Mouse (Mus musculus) spleen, postnatal 36 days (tissue): ENCODE measurements around the gene Folr2.

Experiments
- DNase-seq, 2 experiments: peaks; one replicate each; pipeline ENCODE4 v3.0.0; 2022; ENCODE audit warnings: low spot score in 2 of 2, mixed read lengths in 1 of 2

Gene Folr2

DNA sequence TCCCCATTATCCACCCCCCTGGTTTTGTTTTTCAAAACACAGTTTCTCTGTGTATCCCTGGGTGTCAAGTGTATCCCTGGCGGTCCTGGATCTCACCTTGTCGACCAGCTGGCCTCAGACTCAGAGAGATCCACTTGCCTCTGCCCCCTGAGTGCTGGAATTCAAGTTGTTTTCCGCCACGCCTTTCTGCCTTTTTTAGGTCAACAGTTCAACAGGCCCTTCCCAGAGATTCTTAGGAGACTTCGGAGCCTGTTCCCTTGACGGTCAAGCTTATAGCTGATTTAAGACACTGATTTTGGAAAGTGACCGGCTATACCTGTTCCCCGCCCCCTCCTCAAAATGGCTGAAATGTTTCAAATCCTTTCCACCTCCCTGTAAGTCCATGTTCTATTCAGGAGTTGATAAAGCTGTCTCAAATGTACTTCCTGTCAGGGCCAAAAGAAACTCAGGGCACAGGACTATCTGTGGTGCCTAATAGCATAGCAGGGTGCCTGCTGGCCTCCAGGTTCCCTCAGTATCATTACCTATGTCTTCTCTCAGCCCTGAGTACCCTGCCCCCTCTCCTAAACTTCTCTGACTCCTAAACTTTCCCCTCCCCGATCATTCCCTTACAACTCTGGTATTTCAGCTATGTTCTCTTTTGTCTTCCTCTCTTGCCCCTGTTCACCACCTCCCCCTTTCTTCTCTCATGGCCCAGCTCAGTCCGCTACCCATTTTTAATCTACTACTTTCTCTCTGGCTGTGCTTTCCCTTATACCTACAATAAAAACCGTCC is 9.7 kb upstream of the Folr2 start:
- no peak for DNase-seq

DNA sequence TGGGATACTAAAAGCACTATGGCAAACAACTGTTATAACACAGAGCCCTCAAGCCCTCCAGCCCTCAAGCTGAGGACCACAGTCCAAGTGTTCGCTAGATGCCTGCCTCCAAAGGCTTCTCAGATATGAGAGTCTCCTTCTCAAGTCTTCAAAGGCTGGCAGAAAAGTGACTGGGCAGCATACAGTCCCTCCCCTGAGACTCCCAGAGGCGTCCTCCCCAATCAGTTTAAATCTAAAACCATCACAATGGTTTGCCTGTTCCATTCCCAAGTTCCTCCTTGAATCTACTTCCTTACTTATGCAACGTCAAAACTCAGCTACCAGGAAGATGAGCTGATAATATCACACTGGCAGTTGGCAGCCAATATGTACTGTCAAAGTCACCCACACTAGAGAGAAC is 6.4 kb upstream of the Folr2 start, which contains the start of gene Anapc15:
Anapc15 (plus strand) TSS at position 301 of the 400 bp plus-strand sequence.
- no peak for DNase-seq

DNA sequence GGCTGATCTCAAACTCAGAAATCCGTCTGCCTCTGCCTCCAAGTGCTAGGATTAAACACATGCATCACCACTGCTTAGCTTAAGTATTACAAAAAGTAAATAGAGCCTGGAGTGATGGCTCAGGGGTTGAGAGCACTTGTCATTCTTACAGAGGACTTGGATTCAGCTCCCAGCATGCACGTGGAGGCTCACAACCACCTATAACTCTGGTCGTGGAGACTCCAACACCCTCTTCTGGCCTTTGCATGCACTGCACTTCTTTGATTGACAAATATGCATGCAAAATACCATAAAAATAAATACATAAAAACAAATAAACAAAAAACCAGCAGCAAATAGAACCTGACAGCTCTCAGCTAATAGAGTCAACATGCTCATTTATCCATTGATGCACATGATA is 5.3 kb upstream of the Folr2 start:
- DNase-seq = no peak

DNA sequence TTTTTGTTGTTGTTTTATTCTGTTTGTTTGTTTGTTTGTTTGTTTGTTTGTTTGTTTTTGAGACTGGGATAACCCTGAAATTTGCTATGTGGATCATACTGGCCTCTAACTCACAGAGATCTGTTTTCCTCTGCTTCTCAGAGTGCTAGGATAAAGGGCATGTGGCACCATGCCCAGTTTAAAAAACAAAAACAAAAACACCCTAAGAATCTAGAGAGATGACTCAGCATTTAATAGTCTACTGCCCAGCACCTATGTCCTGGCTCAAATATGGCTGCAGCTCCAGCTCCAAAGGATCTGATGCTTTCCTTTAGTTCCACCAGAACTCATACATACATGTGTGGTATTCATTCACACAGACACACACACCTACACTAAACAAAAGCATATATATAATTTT is 4.0 kb upstream of the Folr2 start:
- no peak for DNase-seq

DNA sequence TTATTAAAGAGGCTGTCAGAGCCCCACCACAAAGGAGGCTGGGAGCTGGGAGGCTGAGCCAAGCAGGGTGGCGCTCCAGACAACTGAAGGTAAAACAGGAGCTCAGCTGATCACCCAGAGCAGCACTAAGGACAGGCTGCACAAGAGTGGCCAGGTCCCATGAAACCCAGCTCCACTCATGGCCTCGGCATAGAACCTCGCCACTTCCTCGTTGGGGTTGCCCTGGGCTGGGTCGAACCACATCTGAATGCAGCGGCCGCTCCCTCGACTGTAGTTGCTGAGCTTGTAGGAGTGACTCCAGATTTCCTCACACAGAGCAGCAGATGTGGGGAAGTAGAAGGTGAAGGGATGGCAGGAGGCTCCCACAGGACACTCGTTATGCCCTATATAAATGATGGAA is 1.4 kb upstream of the Folr2 start:
- peak; percentile 7 to 14 for DNase-seq

DNA sequence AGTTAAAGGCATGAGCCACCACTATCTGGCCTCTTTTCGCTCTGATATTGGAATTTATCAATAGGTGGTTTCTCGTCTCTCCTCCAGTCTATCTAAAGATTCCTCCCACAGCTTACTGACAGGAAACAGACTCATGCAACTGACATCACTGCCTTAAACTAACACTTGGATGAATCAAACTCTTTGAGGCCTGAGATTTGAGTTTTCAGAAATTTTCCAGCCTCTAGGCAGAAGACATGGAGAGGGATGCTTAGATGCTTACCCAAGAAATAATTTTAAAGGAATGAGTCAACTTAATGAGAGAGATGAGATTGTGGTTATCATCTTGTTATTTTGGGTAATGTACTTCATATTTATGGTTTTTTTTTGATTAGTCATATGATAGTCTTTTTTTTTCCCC is 3.2 kb downstream of the Folr2 start:
- no peak for DNase-seq

DNA sequence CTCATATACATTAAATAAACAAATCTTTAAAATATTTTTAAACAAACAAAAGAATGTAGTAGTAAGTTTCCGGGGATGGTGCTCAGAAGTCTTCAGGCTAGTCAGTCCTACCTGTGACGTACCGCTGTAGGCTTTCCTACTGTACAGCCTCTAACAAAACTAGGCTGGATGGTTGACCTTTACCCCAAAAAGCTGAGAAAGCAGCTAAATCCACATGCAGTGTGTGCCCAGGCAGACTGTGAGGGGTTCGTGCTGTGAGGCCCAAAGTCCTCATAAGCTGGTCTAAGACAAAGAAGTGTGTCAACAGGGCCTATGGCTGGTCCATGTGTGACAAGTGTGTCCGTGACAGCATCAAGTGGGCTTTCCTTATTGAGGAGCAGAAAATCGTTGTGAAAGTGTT is 4.1 kb downstream of the Folr2 start:
- DNase-seq = no peak

DNA sequence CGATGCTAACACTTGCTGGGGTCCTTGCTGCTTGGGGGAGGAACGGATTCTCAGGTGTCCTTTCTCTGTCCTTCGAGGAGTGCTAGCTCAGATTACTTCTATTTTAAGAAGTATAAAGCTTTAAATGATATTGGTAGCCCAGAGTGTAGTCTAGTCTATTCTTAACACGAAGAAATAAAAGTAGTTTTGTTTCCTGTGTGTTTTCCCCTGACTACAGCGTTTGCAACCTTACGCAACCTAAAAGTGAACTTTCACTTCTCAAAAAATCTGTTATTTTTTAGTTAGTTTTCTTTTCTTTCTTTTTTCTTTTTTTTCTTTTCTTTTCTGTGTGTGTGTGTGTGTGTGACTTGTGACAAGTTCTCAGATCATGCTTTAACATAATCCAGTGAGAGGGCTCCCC is 5.3 kb downstream of the Folr2 start:
- DNase-seq = no peak

DNA sequence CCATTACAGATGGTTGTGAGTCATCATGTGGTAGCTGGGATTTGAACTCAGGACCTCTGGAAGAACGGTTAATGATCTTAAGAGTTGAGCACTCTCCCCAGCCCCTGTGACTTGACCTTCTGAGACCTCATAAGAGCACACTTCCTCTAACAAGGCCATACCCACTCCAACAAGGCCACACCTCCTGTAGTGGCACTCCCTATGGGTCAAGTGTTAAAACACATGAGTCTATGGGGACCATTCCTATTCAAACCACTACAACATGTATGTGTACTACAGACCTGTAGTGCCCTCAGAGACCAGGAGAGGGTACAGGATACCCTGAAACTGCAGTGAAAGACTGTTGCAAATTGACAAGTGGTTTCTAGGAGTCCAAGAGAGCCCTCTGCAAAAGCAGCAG is 9.1 kb downstream of the Folr2 start:
- DNase-seq = no peak

DNA sequence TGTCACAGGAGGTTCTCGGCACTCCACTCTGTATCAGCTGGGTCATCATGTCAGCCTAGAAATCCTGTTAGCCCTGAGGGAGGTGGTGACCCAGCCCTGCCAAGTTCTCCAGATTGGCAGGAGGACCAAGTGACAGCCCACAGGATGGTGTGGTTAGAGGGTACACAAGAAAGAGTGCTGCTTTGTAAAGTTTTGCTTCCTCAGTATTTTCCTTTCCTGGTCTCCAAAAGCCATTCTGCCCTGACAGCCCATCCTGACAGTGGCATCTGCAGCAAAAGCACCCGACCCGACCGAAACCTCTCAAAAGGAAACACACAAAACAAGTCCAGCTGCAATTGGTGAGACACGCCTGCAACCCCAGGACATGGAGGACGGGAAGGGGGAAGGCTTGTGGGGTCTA is 12.8 kb downstream of the Folr2 start:
- DNase-seq = no peak

DNA sequence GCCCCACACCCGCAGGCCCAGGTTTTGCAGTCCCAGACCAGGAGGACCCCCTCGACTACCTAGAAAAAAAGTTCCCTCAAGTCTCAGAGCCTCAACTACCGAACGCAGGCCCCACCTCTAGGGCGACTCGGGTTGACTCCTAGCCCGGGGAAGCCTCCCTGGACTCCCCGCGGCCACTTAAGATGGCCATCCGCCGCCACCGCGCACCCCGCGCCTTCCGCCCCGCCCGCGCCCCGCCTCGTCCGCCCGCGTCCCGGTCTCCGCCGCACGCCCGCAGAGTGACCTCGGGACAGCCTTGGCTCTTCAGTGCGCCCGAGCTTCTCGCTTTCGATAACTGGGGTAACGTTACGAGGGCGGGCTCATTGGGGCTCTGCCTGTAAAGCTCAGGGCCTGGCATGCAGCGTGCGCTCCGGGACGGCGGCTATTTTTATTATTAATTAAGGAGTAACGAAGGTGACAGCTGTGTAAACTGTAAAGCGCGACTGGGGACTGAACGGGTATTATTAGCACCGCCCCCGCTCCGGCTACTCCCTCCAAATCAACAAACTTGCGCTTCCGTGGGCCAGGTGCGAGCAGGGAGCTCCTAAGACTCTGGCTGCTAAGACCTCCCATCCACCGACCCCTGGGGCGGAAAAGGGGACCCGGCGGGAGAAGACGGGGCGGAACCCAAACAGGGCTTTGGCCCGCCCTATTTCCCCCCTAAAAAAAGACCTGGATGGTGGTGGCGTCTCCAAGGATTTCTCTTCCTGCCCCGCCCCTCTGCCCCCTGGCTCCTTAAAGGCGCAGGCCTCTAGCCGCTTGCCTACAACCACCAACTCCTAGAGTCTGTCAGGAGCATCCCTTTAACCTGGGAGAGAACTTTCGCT is 19.2 kb downstream of the Folr2 start, which contains the start of gene Inppl1:
Inppl1 (minus strand) TSS at position 624 of the 866 bp plus-strand sequence.
- DNase-seq = peak; percentile 33 to 42

DNA sequence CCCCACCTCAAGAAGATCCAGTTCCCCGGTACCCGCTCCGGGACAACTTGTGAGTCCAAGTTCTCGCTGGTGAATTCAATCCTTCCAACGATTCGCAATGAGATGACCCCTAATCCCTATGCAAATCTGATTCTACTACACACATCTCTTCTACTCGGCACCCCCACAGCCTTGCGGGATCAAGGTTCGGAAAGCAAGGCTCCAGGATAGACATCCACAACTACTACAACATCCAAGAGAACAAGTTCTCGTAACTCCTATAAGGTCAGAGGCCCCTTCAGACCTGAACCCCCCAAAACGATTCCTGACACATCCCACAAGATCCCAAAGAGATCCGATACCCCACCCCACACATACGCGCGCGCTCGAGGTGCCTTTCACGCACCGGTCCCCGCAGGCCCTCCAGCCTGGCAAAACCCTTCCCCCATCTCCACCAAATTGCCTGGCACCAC is 19.8 kb downstream of the Folr2 start:
- DNase-seq = no peak

DNA sequence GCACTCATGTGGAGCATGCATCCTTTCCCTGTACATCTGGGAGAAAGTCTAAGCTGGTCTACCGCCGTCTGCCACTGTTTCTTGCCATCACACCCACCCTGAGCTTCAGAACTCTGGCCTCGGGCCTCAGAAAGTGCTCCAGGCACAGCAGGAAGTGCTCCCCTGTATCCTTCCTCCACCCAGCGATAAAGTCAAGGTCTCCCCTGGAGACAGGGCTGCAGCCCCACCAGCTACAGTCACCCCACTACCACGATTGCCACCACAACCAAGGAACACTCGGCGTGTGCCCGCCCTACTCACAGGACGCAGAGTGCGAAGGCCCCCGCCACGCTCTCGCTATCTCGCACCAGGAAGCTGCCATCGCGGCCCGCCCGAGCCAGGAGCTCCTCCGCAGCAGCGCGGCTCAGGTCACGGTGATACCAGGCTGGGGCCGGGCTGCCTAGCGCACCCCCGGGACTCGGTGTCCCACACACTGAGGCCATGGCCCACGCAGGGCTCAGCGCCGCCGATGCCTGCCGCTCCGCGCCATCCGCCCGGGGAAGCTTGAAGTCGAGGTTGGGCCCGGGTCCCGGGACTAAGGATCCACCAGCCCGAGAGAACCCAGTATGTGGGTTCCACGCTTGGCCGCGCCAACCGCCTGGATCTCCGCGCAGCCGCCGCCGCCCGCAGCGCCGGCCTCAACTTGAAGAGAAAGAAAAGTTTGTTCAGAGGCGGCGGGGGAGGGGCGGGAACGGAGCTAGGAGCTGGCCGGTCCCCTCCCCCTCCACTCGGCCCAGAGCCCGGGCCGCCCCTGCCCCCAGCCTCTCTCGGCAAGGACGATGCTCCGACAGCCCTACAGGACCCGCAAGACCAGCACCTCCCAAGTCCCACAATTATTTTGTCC is 20.5 kb downstream of the Folr2 start:
- DNase-seq = peak; percentile 53 to 56

DNA sequence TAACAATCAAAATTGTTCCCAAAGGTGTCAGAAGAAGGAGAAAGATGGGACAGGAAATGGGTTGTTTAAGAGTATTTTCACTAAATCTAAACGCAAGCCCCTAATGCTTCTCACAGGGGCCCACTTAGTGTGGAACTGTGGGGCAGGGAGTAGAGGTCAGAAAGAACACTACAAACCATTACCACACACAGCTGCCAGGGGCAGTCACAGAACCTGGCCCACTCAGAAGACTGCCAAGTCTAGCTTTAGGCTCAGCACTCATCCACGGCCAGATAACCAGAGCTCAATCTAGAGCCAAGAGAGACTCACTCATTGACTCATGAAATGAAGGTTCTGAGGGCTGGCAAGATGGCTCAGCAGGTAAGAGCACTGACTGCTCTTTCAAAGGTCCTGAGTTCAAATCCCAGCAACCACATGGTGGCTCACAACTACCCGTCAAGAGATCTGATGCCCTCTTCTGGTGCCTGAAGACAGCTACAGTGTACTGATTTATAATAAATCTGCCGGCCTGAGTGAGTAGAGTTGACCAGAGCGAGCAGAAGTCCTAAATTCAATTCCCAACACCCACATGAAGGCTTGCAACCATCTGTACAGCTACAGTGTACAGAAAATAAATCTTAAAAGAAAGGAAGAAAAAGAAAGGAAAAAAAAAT is 21.4 kb downstream of the Folr2 start:
- no peak for DNase-seq

DNA sequence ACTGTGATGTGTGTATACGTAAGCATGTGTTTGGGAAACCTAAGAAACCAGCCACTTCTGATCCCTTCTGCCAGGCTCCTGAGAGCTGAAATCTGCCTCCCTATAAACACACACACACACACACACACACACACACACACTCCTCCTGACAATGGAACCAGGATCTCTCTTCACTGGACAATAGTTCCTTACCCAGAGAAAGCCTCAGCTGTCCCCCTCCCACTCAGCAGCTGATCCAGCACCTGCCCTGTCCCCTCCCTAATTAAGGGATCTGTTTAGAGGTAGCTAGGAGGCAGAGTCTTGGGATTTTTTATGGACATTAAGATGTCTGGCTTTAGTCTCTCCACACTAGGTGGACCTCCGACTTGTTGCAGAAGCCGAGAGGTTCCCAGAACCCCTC is 22.1 kb downstream of the Folr2 start:
- DNase-seq = no peak

DNA sequence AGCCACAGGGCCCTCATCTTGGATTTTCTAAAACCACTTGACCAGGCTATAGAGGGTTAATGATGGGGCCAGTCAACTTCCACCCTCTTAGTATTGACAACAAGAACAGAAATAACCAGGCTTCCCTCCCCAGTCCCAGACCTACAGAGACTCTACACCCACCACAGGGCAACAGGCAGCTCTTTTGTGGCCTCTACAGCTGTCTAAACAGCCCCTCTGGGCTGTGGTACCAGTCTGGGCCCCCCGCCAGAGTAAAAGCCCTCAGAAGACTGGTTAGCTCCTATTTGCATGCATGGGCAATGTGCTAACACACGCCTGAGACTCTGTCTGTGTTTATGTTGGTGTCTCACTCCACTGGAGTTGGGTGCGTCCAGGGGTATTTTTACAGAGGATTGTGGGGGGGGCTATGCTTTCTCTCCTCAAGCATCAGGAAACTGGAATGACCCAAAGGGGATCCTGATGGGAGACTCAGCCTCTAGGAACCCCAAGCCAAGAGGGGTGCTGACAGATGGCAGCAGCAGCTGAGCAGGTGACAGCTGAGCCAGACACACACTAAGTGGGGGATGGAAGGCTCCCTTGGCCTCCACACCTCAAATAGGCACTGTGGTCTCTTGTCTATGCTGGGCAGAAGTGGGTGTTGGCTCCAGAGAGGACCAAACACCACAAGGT is 22.9 kb downstream of the Folr2 start:
- no peak for DNase-seq

DNA sequence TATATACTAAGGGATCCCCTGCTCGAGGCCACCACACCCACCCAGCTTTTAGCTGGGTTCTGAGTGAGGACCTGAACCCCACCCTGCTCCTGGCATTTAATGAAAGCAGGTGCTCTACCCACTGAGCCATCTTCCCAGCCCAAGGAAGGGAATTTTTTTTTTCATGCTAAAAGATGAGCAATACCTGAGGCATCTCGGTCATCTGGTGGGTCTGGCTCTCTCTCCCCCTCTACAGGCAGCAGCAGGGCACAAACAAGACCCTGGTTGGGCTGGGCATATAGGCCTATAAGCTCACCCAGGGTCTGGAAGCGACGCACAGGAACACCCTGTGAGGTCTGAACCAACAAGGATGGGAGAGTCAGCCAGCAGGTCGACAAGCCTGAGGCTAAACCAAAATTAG is 23.6 kb downstream of the Folr2 start:
- DNase-seq = no peak

DNA sequence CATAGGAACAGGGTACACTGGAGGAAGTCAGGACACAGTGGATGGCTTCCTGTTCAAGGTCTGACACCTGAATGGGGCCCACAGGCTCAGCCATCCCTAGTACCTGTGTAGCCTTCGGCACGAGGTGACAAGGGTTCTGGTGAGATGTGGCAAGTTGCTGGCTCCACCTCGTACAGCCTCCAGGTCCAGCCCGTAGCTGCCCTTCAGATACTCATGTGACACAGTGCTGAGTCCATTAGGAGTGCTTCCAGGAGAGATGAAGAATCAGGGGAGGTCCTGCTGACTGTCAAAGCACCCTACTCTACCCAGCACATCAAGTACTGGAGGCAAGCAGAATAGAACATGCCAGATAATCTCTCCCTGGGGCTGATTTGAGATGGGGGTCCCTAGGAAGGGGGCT is 24.6 kb downstream of the Folr2 start:
- no peak for DNase-seq

DNA sequence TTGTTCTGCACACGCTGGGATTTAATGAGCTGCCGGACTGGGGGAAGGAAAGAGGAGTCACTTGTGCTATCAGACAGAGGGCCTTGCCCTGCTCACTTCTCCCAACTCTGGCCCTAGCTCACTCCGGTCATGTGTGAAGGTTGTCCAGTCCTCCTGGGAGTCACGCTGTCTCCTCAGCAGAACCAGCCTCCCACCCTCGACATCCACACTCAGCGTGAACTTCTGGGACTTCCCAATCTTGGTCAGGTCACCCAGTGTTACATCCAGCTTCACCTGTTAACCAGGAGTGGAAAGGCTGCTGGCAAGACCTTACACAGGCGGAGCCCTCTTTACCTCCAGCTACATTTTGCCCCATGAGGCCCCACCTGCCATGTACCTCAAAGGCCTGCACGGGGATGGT is 25.6 kb downstream of the Folr2 start:
- DNase-seq = no peak

DNA sequence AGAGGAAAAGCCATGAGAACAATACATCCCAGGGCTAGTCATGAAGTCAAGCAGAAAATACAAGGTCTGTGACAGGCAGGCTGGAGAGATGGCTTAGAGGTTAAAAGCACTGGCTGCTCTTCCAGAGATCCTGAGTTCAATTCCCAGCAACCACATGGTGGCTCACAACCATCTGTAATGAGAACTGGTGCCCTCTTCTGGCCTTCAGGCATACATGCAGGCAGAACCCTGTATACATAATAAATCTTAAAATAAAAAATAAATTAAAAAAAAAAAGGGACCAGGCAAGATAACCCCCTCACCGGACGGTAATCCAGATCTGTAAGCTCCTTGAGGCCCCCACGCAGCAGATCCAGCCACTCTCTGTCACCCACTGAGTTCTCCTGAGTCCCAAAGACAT is 26.6 kb downstream of the Folr2 start:
- DNase-seq = no peak
